Mouse (Mus musculus) thymus, adult 2 months (tissue): Measurements from ENCODE around the gene Fgfr2.

ENCODE experiments used
- CTCF ChIP-seq: fragments of 200-500 bp; IDR thresholded peaks from 2 replicates; pipeline ENCODE4 v1.5.1; 2012; ENCODE audit warnings: mild to moderate bottlenecking, control low read depth, low read length, moderate library complexity, borderline replicate concordance; ENCODE audit not compliant: control insufficient read depth, poor library complexity, insufficient read depth; ENCODE audit errors: extremely low read depth
- POLR2A ChIP-seq: fragments of 200-500 bp; IDR thresholded peaks from 2 replicates; pipeline ENCODE4 v1.6.1; 2012; ENCODE audit warnings: mild to moderate bottlenecking, low read length, control low read depth, moderate library complexity; ENCODE audit not compliant: control insufficient read depth, poor library complexity, insufficient read depth; ENCODE audit errors: extremely low read depth

GRCm38 (mm10) chr7:132931560-132932351 is 191.4 kb downstream of the Fgfr2 start:
- TF ChIP-seq POLR2A, result no peak
- no peak for TF ChIP-seq CTCF
